Mouse (Mus musculus): Measurements from ENCODE around the gene Zfp637. TPM values are rescaled to one million over a fixed set of nuclear protein-coding genes. Genes with fewer than 3 reads are reported as not detected.

Zfp637 gene
- total RNA-seq, 1 experiment from 2014 or later = 15.5 TPM

DNA sequence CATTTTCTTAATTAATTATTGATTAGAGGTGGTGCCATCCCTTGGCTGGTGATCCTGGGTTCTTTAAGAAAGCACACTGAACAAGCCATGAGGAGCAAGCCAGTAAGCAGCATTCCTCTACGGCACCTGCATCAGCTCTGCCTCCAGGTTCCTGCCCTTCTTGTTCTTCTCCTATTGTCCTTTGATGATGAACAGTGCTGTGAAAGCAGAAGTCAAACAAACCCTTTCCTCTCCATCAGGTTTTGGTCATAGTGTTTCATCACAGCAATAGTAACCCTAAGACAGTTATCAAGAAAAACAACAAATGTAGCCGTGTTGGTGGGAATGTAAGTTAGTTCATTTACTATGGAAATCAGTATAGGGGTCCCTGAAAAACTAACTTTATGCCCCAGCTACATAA is 52.5 kb downstream of the Zfp637 start:
- 0 out of 2 replicates have a peak, but pooled peaks have one; percentile 11 for ATAC-seq (ENCODE audit: extremely low read depth, insufficient number of reproducible peaks, low FRiP score, poor library complexity, severe bottlenecking)

Other genes starting within 250 kb of the Zfp637 start
- 0.98 and 1.0 TPM in 2 replicates for gene Zfp239, start 20.9 kb downstream of the Zfp637 start, total RNA-seq (2017)
- gene Hnrnpf, start 59.1 kb downstream of the Zfp637 start, total RNA-seq (2017) = 944 and 955 TPM in 2 replicates
- gene Fxyd4, start 96.5 kb downstream of the Zfp637 start, total RNA-seq (2017) = not detected in 2 replicates
- 0.25 and 0.70 TPM in 2 replicates for gene Rasgef1a, start 170.3 kb downstream of the Zfp637 start, total RNA-seq (2017)

Data from neutrophil, adult 5-6 weeks (primary cell).